ENCODE assay signal across 33 mouse cellular contexts in genomic region chr11:78353081-78353480, GRCm38 (mm10). TPM values are rescaled to one million over a fixed set of nuclear protein-coding genes. Genes with fewer than 3 reads are reported as not detected.
DNase-seq lines count a peak whose midpoint lies in the region; ATAC-seq and TF ChIP-seq lines count a peak whose summit lies in the region.
"Had no signal": no experiment of that assay in that cellular context is flagged by ENCODE, and none has a peak within 500 bp of the region (broad histone marks: within the 10 kb centered on the region; RNA-seq: fewer than 3 reads in every experiment).

No protein-coding gene starts in this region.

- ATAC-seq in megakaryocyte progenitor cell, adult 5-6 weeks (replicated peaks; ENCODE audit: poor library complexity), result peak; percentile 76
- ATAC-seq: hindbrain, embryonic 16.5 days; intestine, embryonic 16.5 days; Patski had no signal

- no peak for TF ChIP-seq POLR2A in bone marrow, adult 2 months (IDR thresholded peaks at IDR 0.05; ENCODE audit: borderline replicate concordance, control insufficient read depth, low read depth, low read length)

- peaks cover 3% of the 10 kb centered on the region for H3K4me1 ChIP-seq in bone marrow, adult 2 months (ENCODE audit: control insufficient read depth, insufficient read depth, low read length)
- H3K4me1 ChIP-seq: neural tube, embryonic 12.5 days had no signal

- no peak for TF ChIP-seq CTCF in bone marrow, adult 2 months (IDR thresholded peaks at IDR 0.05; ENCODE audit: control insufficient read depth, insufficient read depth, low read length)

- DNase-seq in adrenal gland, postnatal 14 days, result peak; percentile 10
- no peak for DNase-seq in adrenal gland, adult (ENCODE audit: inconsistent age in 2 of 2, low spot score in 1 of 2)
- peak; percentile 84 for DNase-seq in A20 (ENCODE audit: low read depth, low spot score)
- DNase-seq in cerebellum, adult 18-20 months, result no peak
- no peak for DNase-seq in ovary, postnatal 36 days (ENCODE audit: low spot score)
- DNase-seq in urinary bladder, postnatal 25 days (ENCODE audit: low spot score), result no peak
- DNase-seq: adrenal gland, adult 2 months; cerebellum, postnatal 10 days; gastrocnemius, postnatal 36 days; heart, postnatal 36 days; kidney, adult 9 months; layer of hippocampus, postnatal 36 days; lung, postnatal 10 days; midbrain, embryonic 14.5 days; thymus, postnatal 14 days had no signal

- peak overlapping the region; percentile 69 for H3K27ac ChIP-seq in bone marrow, adult 2 months (ENCODE audit: control insufficient read depth, insufficient read depth, low read depth, low read length, poor library complexity)
- H3K27ac ChIP-seq: embryonic facial prominence, embryonic 13.5 days; forebrain, embryonic 12.5 days; heart, embryonic 15.5 days; layer of hippocampus, adult 2 months; neural tube, embryonic 12.5 days had no signal

- WGBS in bone marrow, adult 2 months, result 17% methylated on average over 1 of the region's 1 CpGs

- no peak overlapping the region for H3K4me3 ChIP-seq in bone marrow, adult 2 months (replicated peaks; ENCODE audit: control insufficient read depth, low read depth, low read length)
- H3K4me3 ChIP-seq: embryonic facial prominence, embryonic 13.5 days; erythroblast, embryonic 14.5 days; forebrain, embryonic 12.5 days; heart, embryonic 15.5 days; layer of hippocampus, adult 2 months; neural tube, embryonic 12.5 days had no signal

RNA-seq across cellular contexts. Expression of gene Unc119, which starts 9.8 kb away (rescaled TPM):
- 24.4 and 26.8 TPM in 2 replicates for total RNA-seq in adrenal gland, postnatal 14 days (2021)
- polyA plus RNA-seq in bone marrow, adult 2 months (2011; ENCODE audit: insufficient read depth, insufficient read length, low replicate concordance, missing spikeins), result 35.6 and 71.9 TPM in 2 replicates
- 27.2 and 34.4 TPM in 2 replicates for total RNA-seq in megakaryocyte progenitor cell, adult 5-6 weeks (2015)
- total RNA-seq in megakaryocyte progenitor cell, adult 5-6 weeks (2017), result 25.7 and 29.2 TPM in 2 replicates

RNA-seq across cellular contexts. Expression of gene Pigs, which starts 24.9 kb away (rescaled TPM):
- 43.0 and 47.6 TPM in 2 replicates for total RNA-seq in adrenal gland, postnatal 14 days (2021)
- 7.3 and 16.7 TPM in 2 replicates for polyA plus RNA-seq in bone marrow, adult 2 months (2011; ENCODE audit: insufficient read depth, insufficient read length, low replicate concordance, missing spikeins)
- 25.6 and 28.6 TPM in 2 replicates for total RNA-seq in megakaryocyte progenitor cell, adult 5-6 weeks (2015)
- total RNA-seq in megakaryocyte progenitor cell, adult 5-6 weeks (2017), result 13.3 and 15.6 TPM in 2 replicates

RNA-seq across cellular contexts. Expression of gene Aldoc, which starts 30.3 kb away (rescaled TPM):
- total RNA-seq in adrenal gland, postnatal 14 days (2021), result 8.8 and 9.2 TPM in 2 replicates
- polyA plus RNA-seq in bone marrow, adult 2 months (2011; ENCODE audit: insufficient read depth, insufficient read length, low replicate concordance, missing spikeins), result 2.9 and 8.4 TPM in 2 replicates
- 0.15 and 1.0 TPM in 2 replicates for total RNA-seq in megakaryocyte progenitor cell, adult 5-6 weeks (2015)
- total RNA-seq in megakaryocyte progenitor cell, adult 5-6 weeks (2017), result 0.17 and 0.54 TPM in 2 replicates

RNA-seq across cellular contexts. Expression of gene Foxn1, which starts 33.3 kb away (rescaled TPM):
- total RNA-seq in adrenal gland, postnatal 14 days (2021), result 0.15 TPM in 1 of 2 replicates, not detected in the other
- not detected in 2 replicates for polyA plus RNA-seq in bone marrow, adult 2 months (2011; ENCODE audit: insufficient read depth, insufficient read length, low replicate concordance, missing spikeins)
- not detected in 2 replicates for total RNA-seq in megakaryocyte progenitor cell, adult 5-6 weeks (2015)
- total RNA-seq in megakaryocyte progenitor cell, adult 5-6 weeks (2017), result not detected in 2 replicates
- total RNA-seq: gastrocnemius, adult 18-20 months; heart, adult 8-10 months; heart, postnatal 36 days; layer of hippocampus, adult 2 months; layer of hippocampus, postnatal 36 days; left cerebral cortex, postnatal 10 days; liver, adult 2 months; megakaryocyte-erythroid progenitor cell, adult 5-6 weeks had no signal
- polyA plus RNA-seq: erythroblast, embryonic 14.5 days; forebrain, embryonic 12.5 days; hindbrain, embryonic 16.5 days; intestine, embryonic 16.5 days; liver, adult 2 months; liver, embryonic 16.5 days; midbrain, embryonic 14.5 days; neural tube, embryonic 12.5 days; testis, adult 2 months had no signal

RNA-seq across cellular contexts. Expression of gene Spag5, which starts 51.8 kb away (rescaled TPM):
- total RNA-seq in adrenal gland, postnatal 14 days (2021), result 9.7 and 12.4 TPM in 2 replicates
- polyA plus RNA-seq in bone marrow, adult 2 months (2011; ENCODE audit: insufficient read depth, insufficient read length, low replicate concordance, missing spikeins), result 70.4 and 91.6 TPM in 2 replicates
- 27.0 and 30.0 TPM in 2 replicates for total RNA-seq in megakaryocyte progenitor cell, adult 5-6 weeks (2015)
- 52.6 and 54.0 TPM in 2 replicates for total RNA-seq in megakaryocyte progenitor cell, adult 5-6 weeks (2017)

Comparison
In these comparisons a context has a peak if more than half of its experiments do, and no peak if none do; other contexts are left out.
1. DNase-seq: peak in adrenal gland, postnatal 14 days (single experiment) and A20 (single experiment); none in adrenal gland, adult (0 of 2), cerebellum, adult 18-20 months (0 of 2), ovary, postnatal 36 days (single experiment) and urinary bladder, postnatal 25 days (single experiment).